Mouse (Mus musculus): Measurements from ENCODE around the gene Cav3.
A peak's percentile ranks its signal among the peaks of the same experiment; 100 is the strongest.

Cav3 gene

DNA sequence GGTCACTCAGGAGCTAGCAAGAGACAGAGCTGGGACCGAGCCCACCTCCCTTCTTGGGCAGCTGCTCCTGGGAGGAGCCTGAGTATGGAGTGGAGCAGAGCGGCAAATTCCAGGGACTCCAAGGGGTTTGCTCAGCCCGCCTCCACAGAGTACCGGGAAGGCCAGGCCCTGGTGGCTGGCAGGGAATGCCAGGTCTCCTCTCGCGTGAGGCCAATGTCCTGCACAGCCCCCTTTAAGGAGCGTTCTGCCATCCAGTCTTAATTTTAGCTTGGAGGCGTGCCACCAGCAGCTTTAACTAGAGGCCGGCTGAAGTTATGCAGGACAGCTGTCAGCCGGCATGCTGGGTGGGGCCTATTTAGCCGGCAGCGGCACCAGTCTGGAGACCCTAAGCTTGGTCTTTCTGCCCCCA lies at the start of gene Cav3:
Gene Cav3, plus strand, starts transcription at position 165 of the 409 bp plus-strand sequence.
- no peak for DNase-seq (ENCODE audit: low spot score)

DNA sequence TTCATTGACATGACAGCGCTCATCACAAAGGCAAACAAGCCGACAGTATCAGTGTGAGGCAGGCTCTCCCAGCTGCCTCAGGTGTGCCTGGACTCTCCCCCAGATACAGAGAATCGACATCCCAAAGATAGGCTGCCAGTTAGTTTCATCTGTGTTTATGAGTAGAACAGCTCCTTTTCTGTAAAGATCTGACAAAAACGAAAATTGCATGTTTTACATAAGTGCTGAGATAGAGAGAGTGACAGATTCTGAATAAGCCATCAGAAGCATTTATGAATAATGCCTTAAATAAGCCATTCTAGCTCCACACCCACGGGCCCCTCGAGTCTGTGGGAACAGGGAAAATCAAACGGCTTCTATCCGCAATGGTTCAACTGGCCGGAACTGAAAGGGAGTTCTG lies 40.0 kb upstream of the Cav3 start:
- DNase-seq (ENCODE audit: low spot score) = no peak

DNA sequence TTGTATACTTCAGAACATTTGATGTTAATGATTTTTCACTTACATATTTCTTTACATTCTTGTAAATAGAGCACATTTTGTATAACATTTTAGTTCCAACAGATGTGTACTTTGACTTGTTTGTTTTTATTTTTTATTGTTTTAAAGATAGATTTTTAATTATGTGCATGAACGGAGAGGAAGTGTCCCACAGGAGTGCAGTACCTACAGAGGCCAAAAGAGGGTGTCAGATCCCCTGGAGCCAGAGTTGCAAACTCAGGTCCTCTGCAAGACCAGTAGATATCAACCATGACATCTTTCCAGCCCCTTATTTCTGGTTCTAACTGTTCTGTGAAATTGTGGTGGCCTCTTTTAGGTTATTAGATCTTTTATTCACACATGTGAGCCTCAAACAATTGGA lies 38.4 kb upstream of the Cav3 start:
- no peak for DNase-seq (ENCODE audit: low spot score)

DNA sequence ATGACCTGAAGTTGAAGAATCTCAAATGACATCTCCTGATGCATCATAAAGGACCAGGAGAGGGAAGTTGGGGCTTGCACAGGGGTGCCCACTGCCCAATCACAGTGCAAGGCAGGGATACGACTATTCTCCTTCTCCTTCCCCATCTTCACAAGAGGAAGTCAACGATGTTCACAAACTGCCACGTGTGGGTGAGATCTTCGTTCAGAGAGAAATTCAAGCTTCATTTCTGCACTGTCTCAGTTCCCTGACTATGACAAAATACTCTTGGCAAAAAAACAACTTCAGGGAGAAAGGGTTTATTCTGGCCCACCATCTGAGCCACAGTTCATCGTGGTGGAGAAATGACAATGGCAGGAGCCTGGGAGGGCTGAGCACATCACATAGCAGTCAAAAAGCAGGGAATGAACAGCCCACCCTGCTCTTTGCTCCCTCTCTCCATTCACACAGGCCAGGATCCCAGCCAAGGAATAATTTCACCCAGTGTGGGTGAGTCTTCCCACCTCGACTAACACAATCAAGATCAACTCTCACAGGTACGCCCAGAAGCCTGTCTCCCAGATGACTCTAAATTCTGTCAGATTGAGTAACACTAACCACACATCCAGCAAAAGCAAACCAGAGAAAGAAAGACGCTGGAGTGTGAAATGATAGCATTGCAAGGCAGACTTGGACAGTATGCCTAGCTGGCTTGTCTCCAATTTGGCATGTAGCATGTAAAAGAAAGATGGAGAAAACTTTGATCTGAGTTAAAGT lies 35.4 kb upstream of the Cav3 start:
- no peak for DNase-seq (ENCODE audit: low spot score)

DNA sequence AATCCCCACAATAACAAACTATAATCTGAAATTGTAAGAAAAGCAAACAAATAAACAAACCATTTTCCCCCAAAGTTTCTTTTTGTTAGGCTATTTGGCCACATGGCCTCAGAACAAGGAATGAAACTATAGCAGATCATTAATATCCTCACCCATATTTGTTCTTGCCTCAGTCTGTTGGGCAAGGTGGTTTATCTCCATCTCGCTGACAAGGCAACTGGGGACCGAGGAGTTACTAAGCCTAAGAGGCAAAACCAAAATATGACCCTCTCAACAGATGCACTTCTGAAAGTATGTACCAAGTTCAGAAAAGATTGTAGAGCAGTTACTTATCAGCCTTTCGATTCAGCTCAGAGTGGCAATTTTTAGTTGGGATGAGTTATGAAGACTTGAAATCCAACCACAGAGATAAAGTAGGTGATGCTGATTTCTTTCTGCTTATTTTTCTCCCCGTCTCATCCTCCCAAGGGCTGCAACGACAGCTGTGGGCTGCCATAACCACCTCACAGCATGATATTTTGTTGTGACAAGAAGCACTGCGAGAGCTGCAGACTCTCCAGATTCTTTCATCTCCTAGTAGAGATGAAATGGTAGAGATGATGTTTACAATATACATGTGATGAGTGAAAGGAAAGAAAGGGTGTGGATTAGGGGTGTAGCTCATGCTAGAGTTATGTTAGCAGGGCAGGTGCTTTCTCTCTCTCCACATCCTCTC lies 33.1 kb upstream of the Cav3 start:
- DNase-seq (ENCODE audit: low spot score) = no peak

GRCm38 (mm10) chr6:112445675-112446074 lies 13.6 kb upstream of the Cav3 start:
- DNase-seq (ENCODE audit: low spot score) = no peak

DNA sequence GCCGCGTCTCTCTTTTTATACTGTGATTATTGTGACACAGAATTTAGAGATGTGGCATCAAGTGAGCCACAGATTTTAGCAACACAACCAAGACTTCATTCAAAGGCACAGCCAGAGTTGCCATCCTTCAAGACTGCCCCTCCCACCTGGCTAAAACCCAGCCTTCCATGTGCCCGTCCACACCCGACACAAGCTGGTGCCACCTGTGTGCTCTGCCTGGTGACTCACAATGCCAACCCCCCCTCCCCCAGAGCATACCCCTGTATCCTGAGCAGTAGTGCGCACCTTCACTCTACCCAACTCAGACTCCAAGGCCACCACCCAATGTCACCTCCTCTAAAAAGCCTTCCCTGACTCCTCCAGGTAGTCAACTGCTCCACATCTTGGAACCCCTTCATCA lies 2.2 kb downstream of the Cav3 start:
- DNase-seq (ENCODE audit: low spot score) = no peak

- DNase-seq (ENCODE audit: low spot score) = no peak
Measured at GRCm38 (mm10) chr6:112463331-112463730, 4.0 kb downstream of the Cav3 start.

DNA sequence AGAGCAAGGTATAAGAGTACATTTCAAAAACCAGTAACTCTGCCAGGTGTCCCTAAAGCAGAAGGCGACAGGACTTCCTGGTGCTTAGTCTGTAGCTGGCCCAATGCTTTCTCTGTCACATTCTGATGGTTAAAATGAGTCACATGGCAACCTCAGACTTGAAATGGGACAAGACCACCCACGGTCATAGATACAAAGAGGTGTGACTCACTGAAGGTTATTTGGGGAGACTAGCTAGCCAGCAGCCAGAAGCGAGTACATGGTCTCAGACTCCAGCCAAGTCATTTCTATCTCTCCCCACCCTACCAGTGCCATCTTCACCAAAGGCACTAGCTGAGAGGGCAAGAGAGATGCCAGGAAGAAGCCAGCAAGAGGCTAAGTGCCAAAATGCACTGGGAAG lies 6.1 kb downstream of the Cav3 start:
- no peak for DNase-seq (ENCODE audit: low spot score)

DNA sequence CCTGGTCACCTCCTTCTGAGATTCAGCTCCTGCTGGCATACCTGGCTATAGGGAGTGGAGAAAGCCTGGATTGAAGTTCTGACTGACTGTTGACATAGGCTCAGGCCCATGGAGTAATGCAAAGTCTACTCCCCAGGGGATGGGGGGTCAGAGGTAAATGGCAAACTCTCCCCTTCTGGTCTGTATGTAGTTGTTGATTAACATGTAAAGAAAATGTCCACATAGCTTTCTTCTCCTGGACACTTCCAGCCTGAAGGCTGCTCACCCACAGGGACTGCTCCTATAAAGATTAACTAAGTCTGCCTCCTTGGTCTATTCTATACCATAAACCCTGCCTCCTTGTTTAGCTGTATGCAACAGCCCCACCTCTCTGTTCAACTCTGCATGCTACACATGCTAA lies 6.7 kb downstream of the Cav3 start:
- DNase-seq (ENCODE audit: low spot score) = no peak

DNA sequence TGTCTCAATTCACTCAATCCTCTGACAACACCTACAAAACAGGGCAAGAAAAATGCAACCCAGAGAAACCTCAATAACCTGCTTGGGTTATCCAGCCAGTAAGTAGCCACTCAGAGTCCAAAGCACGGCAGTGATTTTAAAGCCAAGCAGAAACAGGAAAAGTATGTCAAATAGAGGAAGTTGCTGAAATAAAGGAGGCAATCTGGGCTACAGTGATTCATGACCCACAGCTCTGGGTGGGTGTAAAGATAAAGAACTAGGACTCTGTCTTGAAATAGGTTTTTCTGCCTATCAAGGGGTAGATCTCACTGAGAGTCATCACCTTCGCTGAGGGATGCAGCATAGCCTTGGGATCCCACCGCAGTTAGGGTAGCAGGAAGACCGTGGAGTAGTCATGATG lies 12.3 kb downstream of the Cav3 start:
- no peak for DNase-seq (ENCODE audit: low spot score)

DNA sequence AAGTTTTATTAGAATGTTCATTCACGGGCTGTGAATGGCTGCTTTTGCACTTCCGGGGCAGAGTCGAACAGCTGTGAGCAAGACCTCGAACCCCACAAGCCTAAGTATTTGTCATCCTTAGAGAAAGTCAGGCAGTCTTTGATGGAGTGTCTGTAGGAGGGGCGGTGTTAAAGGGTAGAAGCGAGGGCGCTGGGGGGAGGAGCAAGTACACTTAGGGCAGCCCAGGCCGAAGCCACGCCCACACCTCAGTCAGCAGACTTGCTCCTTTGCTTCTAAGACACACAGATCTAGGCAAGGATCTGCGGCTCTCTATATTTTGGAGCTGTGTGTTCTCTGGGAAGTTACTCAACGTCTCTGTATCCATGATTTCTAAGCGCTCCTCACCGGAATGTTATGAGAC lies 20.6 kb downstream of the Cav3 start:
- DNase-seq (ENCODE audit: low spot score) = no peak

GRCm38 (mm10) chr6:112484316-112484715 lies 25.0 kb downstream of the Cav3 start:
- no peak for DNase-seq (ENCODE audit: low spot score)

DNA sequence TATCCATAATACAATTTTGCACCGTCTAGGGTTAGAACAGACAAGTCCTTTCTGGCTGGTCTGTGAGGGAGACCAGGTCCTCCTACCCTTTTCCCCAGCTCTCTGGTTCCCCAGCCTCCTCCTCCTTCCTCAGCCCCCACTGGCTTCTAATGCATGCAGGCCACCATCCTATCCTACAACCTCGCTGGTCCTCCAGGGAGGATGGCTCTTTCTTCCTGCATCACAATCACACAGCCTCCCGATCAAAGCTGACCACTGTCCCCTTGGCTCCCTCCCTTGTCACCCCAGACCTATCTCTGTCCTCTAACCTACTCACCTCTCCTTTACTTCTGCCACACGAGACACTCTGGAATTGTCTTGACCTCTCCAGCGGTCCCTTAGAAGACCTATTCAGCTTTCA lies 28.7 kb downstream of the Cav3 start:
- no peak for DNase-seq (ENCODE audit: low spot score)

DNA sequence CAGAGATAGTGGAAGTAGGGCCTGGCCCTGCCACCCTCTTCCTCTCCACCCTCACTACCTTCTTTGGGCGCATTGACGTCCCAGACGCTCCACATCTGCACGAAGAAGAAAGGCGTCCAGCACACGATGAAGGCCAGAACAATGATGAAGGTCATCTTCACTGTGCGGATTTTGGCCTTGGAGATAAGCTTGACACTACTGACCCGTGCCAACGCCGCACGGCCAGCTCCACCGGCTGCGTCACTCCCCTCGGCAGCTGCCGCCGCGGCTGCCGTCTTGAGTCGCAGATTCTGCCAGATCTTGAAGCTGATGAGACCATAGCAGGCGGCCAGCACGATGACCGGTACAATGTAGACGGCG lies 29.5 kb downstream of the Cav3 start:
- no peak for DNase-seq (ENCODE audit: low spot score)

- DNase-seq (ENCODE audit: low spot score) = no peak
Measured at GRCm38 (mm10) chr6:112489181-112489909, 30.0 kb downstream of the Cav3 start.

DNA sequence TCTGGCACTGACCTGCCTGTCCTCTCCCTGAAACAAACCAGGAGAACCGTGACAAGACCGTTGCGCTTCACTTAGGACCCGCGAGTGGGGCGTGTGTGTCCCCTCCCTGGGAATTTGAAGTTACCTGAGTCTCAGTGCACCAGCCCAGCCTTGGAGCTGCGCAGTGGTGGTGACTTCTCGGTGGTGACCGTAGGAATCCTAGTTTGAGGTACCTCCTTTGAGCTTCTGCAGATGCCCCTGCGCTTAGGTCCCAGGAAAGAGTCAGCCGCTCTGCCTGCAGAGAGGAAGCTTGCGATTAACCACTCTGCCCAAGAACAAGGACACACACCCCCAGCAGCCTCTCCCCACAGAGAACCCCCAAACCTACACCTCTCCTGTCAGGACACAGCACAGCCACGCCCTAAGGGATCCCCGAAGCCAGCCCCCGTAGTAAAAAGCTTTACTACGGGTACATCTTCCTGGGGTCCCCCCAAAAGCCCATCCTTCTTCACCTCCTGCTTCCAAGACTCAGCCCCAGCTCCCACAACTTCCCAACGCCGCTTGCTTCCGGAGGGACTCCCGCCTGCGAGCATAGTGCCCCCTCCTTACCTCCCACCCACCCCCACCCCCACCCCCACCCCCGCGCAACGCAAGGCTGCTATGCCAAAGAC lies 30.7 kb downstream of the Cav3 start, which contains the start of gene Oxtr:
Gene Oxtr, minus strand, starts transcription at position 34 of the 650 bp plus-strand sequence.
- DNase-seq (ENCODE audit: low spot score) = no peak

- peak; percentile 62 for DNase-seq (ENCODE audit: low spot score)
Measured at GRCm38 (mm10) chr6:112490625-112491242, 31.4 kb downstream of the Cav3 start.

GRCm38 (mm10) chr6:112491521-112491920 lies 32.2 kb downstream of the Cav3 start:
- no peak for DNase-seq (ENCODE audit: low spot score)

DNA sequence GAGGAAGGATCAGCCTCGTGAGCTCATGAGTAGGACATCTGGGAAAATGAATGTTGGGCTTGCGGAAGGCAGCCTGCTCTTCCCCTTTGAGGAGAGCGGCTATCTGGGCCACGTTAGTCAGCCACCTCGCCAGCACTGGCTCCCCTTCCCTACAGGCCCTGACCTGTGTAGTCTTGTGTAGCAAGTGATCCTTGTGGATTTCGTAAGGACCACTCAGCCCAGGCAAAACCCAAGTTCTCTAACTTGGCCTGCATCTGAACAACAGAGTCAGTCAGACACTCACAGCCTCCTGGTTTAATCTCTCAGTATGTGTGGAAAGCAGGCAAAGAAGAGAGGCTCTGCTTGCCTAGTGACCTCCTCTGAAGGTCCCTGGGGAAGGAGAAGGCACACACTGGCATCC lies 33.4 kb downstream of the Cav3 start:
- DNase-seq (ENCODE audit: low spot score) = no peak

DNA sequence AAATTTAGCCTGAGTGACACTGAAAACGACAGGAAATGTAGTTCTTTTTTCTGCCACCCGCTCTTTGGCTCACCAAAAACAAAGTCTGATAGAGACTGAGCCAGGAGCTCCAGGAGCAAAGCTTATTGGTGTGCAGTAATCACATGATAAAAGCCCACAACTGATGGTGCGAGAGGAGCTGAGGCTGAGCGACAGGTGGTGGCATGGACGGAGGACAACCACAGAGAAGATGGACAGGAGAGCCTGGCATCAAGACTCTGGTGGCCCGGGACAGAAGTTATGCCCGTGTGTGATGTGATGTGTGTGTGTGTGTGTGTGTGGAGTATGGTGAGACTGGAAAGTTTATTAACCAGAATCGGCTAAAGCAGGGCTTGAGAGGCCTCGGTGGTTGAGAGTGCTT lies 34.1 kb downstream of the Cav3 start:
- DNase-seq (ENCODE audit: low spot score) = no peak

GRCm38 (mm10) chr6:112494620-112495081 lies 35.3 kb downstream of the Cav3 start:
- no peak for DNase-seq (ENCODE audit: low spot score)
